In genomic region chr19:33202422-33202821, GRCm38 (mm10) we compare ENCODE assay signal across 1 mouse cellular context.
A peak's percentile ranks its signal among the peaks of the same experiment; 100 is the strongest.
TF ChIP-seq lines count a peak whose summit lies in the region.

No protein-coding gene starts in this region.

TF ChIP-seq in CH12.LX, 34 proteins besides CTCF, POLR2A, EP300 and RAD21 (continued from another document):
- TF ChIP-seq MXI1 (IDR thresholded peaks at IDR 0.05; ENCODE audit: low read depth, low read length) (no peak), USF2 (conservative IDR thresholded peaks at IDR 0.05; ENCODE audit: low read depth, low read length) (no peak), ZC3H11A (IDR thresholded peaks at IDR 0.05; ENCODE audit: low read depth, low read length) (peak; percentile 7; the same call in 1 of the 2 replicates), POLR2AphosphoS2 (IDR thresholded peaks at IDR 0.05; ENCODE audit: low read depth, low read length) (no peak), CHD1 (IDR thresholded peaks at IDR 0.05; ENCODE audit: low read depth, low read length) (no peak), ZNF384 (IDR thresholded peaks at IDR 0.05; ENCODE audit: low read depth, low read length) (no peak), ELF1 (IDR thresholded peaks at IDR 0.05; ENCODE audit: low read depth, low read length) (no peak)
TF ChIP-seq in CH12.LX: peak in this region for 2.
